Mouse (Mus musculus) liver, postnatal 0 days (tissue): ENCODE data around the gene Slc38a9. TPM values are rescaled to one million over a fixed set of nuclear protein-coding genes. Genes with fewer than 3 reads are reported as not detected.

Experiments
- ATAC-seq: fragments of 200-750 bp; cut with Nextera tagmentation; 2 replicates; pipeline ENCODE4 v1.8.0; 2017; ENCODE audit warnings: mild to moderate bottlenecking, moderate library complexity
- DNase-seq: peaks from one replicate; pipeline ENCODE4 v3.0.0-alpha.2; 2016
- H3K27ac ChIP-seq: fragments of 300-500 bp; sonication (generic); 2 replicates; pipeline ENCODE4 v1.5.1; 2014; ENCODE audit warnings: antibody characterized with exemption, moderate library complexity, mild to moderate bottlenecking, low read depth
- H3K27me3 ChIP-seq: fragments of 300-500 bp; sonication (generic); 2 replicates; pipeline ENCODE4 v1.6.1; 2014; ENCODE audit warnings: low read length, control low read depth, mixed read lengths; ENCODE audit not compliant: insufficient read depth
- H3K36me3 ChIP-seq: fragments of 300-500 bp; sonication (generic); replicated peaks from 2 replicates; pipeline ENCODE4 v1.6.1; 2014; ENCODE audit warnings: mild to moderate bottlenecking, control low read depth, low read length, moderate library complexity, mixed read lengths; ENCODE audit not compliant: insufficient read depth
- H3K4me1 ChIP-seq: fragments of 300-500 bp; sonication (generic); 2 replicates; pipeline ENCODE4 v1.6.1; 2014; ENCODE audit warnings: antibody characterized with exemption, mild to moderate bottlenecking, control low read depth; ENCODE audit not compliant: insufficient read depth
- H3K4me2 ChIP-seq: fragments of 300-500 bp; sonication (generic); 2 replicates; pipeline ENCODE4 v1.6.1; 2014; ENCODE audit warnings: low read depth, mild to moderate bottlenecking, low read length, moderate library complexity, mixed read lengths
- H3K4me3 ChIP-seq: fragments of 300-500 bp; sonication (generic); 2 replicates; pipeline ENCODE4 v1.5.1; 2014; ENCODE audit warnings: low read depth, low read length
- H3K9ac ChIP-seq: fragments of 300-500 bp; sonication (generic); replicated peaks from 2 replicates; pipeline ENCODE4 v1.6.1; 2014; ENCODE audit warnings: mild to moderate bottlenecking, moderate library complexity
- H3K9me3 ChIP-seq: fragments of 300-500 bp; sonication (generic); 2 replicates; pipeline ENCODE4 v1.6.1; 2016; ENCODE audit warnings: mild to moderate bottlenecking, control low read depth, low read length, mixed read lengths
- CTCF ChIP-seq: sonication (generic); IDR thresholded peaks from 2 replicates; pipeline ENCODE4 v1.5.1; 2016; ENCODE audit warnings: antibody characterized with exemption, low read depth
- EP300 ChIP-seq: IDR thresholded peaks from 2 replicates; pipeline ENCODE4 v1.6.1; 2016; ENCODE audit warnings: antibody characterized with exemption, low read depth, mild to moderate bottlenecking
- WGBS: fragments of 180-500 bp; shearing (Covaris S2); extraction: QIAGEN DNeasy Blood & Tissue Kit; methylation state at CpG from one replicate; pipeline ENCODE4 v1.1.7; 2014; ENCODE audit not compliant: insufficient replicate concordance; 5-methylcytosine and 5-hydroxymethylcytosine counted together
- polyA plus RNA-seq: library from polyadenylated mRNA; unstranded; fragments of >200 nt; fragmentation: Nextera tagmentation; extraction: Ambion mirVana; gene quantifications from 2 replicates; pipeline ENCODE4 v1.2.1, GENCODE M21; 2015

Slc38a9 gene
- polyA plus RNA-seq, 1 experiment from 2014 or later, result 11.9 TPM

GRCm38 (mm10) chr13:112753522-112753921 lies 93.0 kb downstream of the Slc38a9 start:
- Histone ChIP-seq H3K9ac (no peak overlapping the region), H3K27ac (peak overlapping the region; percentile 57; the same call in 1 of the 2 replicates), H3K9me3 (no peaks in the 10 kb centered on the region), H3K27me3 (no peaks in the 10 kb centered on the region), H3K4me3 (no peak overlapping the region), H3K4me1 (peaks cover 37% of the 10 kb centered on the region), H3K4me2 (no peak overlapping the region), H3K36me3 (no peaks in the 10 kb centered on the region)
- peak; percentile 51 for ATAC-seq
- TF ChIP-seq CTCF (no peak), EP300 (peak; percentile 80)
- 76% methylated on average over 9 of the region's 9 CpGs for WGBS
- no peak for DNase-seq

GRCm38 (mm10) chr13:112754871-112755270 lies 94.3 kb downstream of the Slc38a9 start:
- Histone ChIP-seq H3K4me1 (peaks cover 27% of the 10 kb centered on the region), H3K27me3 (no peaks in the 10 kb centered on the region), H3K4me2 (no peak overlapping the region), H3K9me3 (no peaks in the 10 kb centered on the region), H3K4me3 (no peak overlapping the region), H3K27ac (no peak overlapping the region), H3K9ac (no peak overlapping the region), H3K36me3 (no peaks in the 10 kb centered on the region)
- ATAC-seq (no peak), DNase-seq (no peak)
- WGBS, result 67% methylated on average over 4 of the region's 4 CpGs
- TF ChIP-seq EP300 (no peak), CTCF (no peak)

GRCm38 (mm10) chr13:112755507-112756010 lies 95.0 kb downstream of the Slc38a9 start:
- no peak overlapping the region for H3K9ac ChIP-seq
- WGBS, result 74% methylated on average over 11 of the region's 11 CpGs
- ATAC-seq (no peak), DNase-seq (no peak)
- H3K4me2 ChIP-seq, result no peak overlapping the region
- no peaks in the 10 kb centered on the region for H3K36me3 ChIP-seq
- TF ChIP-seq CTCF, result no peak
- no peak for TF ChIP-seq EP300
- H3K27me3 ChIP-seq, result no peaks in the 10 kb centered on the region
- H3K9me3 ChIP-seq, result no peaks in the 10 kb centered on the region
- H3K27ac ChIP-seq, result no peak overlapping the region
- H3K4me3 ChIP-seq, result no peak overlapping the region
- H3K4me1 ChIP-seq, result peaks cover 28% of the 10 kb centered on the region

- Histone ChIP-seq H3K4me1 (peaks cover 12% of the 10 kb centered on the region), H3K4me2 (no peak overlapping the region), H3K9ac (no peak overlapping the region), H3K4me3 (no peak overlapping the region), H3K36me3 (no peaks in the 10 kb centered on the region), H3K9me3 (no peaks in the 10 kb centered on the region), H3K27me3 (no peaks in the 10 kb centered on the region), H3K27ac (no peak overlapping the region)
- WGBS, result 84% methylated on average over 9 of the region's 9 CpGs
- TF ChIP-seq EP300 (no peak), CTCF (no peak)
- no peak for DNase-seq
- no peak for ATAC-seq
These were observed 96.8 kb downstream of the Slc38a9 start for GRCm38 (mm10) chr13:112757395-112757794.

- no peaks in the 10 kb centered on the region for H3K27me3 ChIP-seq
- H3K9ac ChIP-seq, result no peak overlapping the region
- no peaks in the 10 kb centered on the region for H3K9me3 ChIP-seq
- peaks cover 12% of the 10 kb centered on the region for H3K4me1 ChIP-seq
- no peak overlapping the region for H3K4me3 ChIP-seq
- no peak for DNase-seq
- no peak overlapping the region for H3K27ac ChIP-seq
- no peak for ATAC-seq
- 84% methylated on average over 6 of the region's 6 CpGs for WGBS
- TF ChIP-seq CTCF (no peak), EP300 (no peak)
- H3K36me3 ChIP-seq, result no peaks in the 10 kb centered on the region
- H3K4me2 ChIP-seq, result no peak overlapping the region
These were observed 98.1 kb downstream of the Slc38a9 start for GRCm38 (mm10) chr13:112758546-112759090.

- no peaks in the 10 kb centered on the region for H3K27me3 ChIP-seq
- H3K4me3 ChIP-seq, result no peak overlapping the region
- H3K36me3 ChIP-seq, result no peaks in the 10 kb centered on the region
- peaks cover 14% of the 10 kb centered on the region for H3K4me1 ChIP-seq
- no peak overlapping the region for H3K9ac ChIP-seq
- H3K9me3 ChIP-seq, result no peaks in the 10 kb centered on the region
- H3K4me2 ChIP-seq, result no peak overlapping the region
- 74% methylated on average over 9 of the region's 9 CpGs for WGBS
- no peak for ATAC-seq
- no peak overlapping the region for H3K27ac ChIP-seq
- DNase-seq, result no peak
- TF ChIP-seq EP300, result no peak
These were observed 98.8 kb downstream of the Slc38a9 start for GRCm38 (mm10) chr13:112759364-112759763.
